In genomic region chr1:83339358-83339757, GRCm38 (mm10) we compare ENCODE assay signal across 12 mouse cellular contexts.
"Had no signal": no experiment of that assay in that cellular context is flagged by ENCODE, and none has a peak within 500 bp of the region (broad histone marks: within the 10 kb centered on the region; RNA-seq: fewer than 3 reads in every experiment).

No protein-coding gene starts in this region.

- DNase-seq: retina, postnatal 1 day; right cerebral cortex, adult 18-20 months; right cerebral cortex, postnatal 14 days; right cerebral cortex, postnatal 25 days; right cerebral cortex, postnatal 4 days; spleen, adult 18-20 months; thymus, adult 18-20 months; thymus, adult 2 months; thymus, postnatal 14 days; thymus, postnatal 25 days; thymus, postnatal 36 days; thymus, postnatal 4 days had no signal
